Mouse (Mus musculus): ENCODE data around the gene 2410004P03Rik.
"Not testable (repeated sequence)": the region's sequence is repeated elsewhere in the genome, so short reads cannot be mapped to it uniquely, and the experiment has no call there.

The 2410004P03Rik gene

GRCm38 (mm10) chr12:17021125-17021524, 9.6 kb upstream of the 2410004P03Rik start:
- DNase-seq = not testable (repeated sequence)

GRCm38 (mm10) chr12:17018468-17018867, 6.9 kb upstream of the 2410004P03Rik start:
- DNase-seq = peak; percentile 33

- no peak for DNase-seq
Observed at GRCm38 (mm10) chr12:17015711-17016110, 4.2 kb upstream of the 2410004P03Rik start.

GRCm38 (mm10) chr12:17012067-17012899, 756 bp upstream of the 2410004P03Rik start:
- DNase-seq = no peak

GRCm38 (mm10) chr12:17009466-17009865, 2.1 kb downstream of the 2410004P03Rik start:
- no peak for DNase-seq

GRCm38 (mm10) chr12:17001211-17001610, 10.3 kb downstream of the 2410004P03Rik start:
- no peak for DNase-seq

GRCm38 (mm10) chr12:17000628-17001027, 10.9 kb downstream of the 2410004P03Rik start:
- no peak for DNase-seq

GRCm38 (mm10) chr12:16999739-17000497, 11.6 kb downstream of the 2410004P03Rik start, which contains the start of gene Pqlc3:
Gene Pqlc3, minus strand, starts transcription at chr12:17000408.
- DNase-seq = peak; percentile 90

- no peak for DNase-seq
Observed at GRCm38 (mm10) chr12:16999146-16999545, 12.4 kb downstream of the 2410004P03Rik start.

- DNase-seq = no peak
Observed at GRCm38 (mm10) chr12:16996886-16997462, 14.6 kb downstream of the 2410004P03Rik start.

- DNase-seq = no peak
Observed at GRCm38 (mm10) chr12:16996281-16996680, 15.2 kb downstream of the 2410004P03Rik start.

- DNase-seq = no peak
Observed at GRCm38 (mm10) chr12:16994291-16994690, 17.2 kb downstream of the 2410004P03Rik start.

- no peak for DNase-seq
Observed at GRCm38 (mm10) chr12:16992355-16992754, 19.2 kb downstream of the 2410004P03Rik start.

- no peak for DNase-seq
Observed at GRCm38 (mm10) chr12:16991376-16991775, 20.2 kb downstream of the 2410004P03Rik start.

GRCm38 (mm10) chr12:16985778-16986177, 25.7 kb downstream of the 2410004P03Rik start:
- DNase-seq = no peak

- no peak for DNase-seq
Observed at GRCm38 (mm10) chr12:16977120-16977519, 34.4 kb downstream of the 2410004P03Rik start.

GRCm38 (mm10) chr12:16966811-16967210, 44.7 kb downstream of the 2410004P03Rik start:
- no peak for DNase-seq

- DNase-seq = no peak
Observed at GRCm38 (mm10) chr12:16963354-16963753, 48.2 kb downstream of the 2410004P03Rik start.

GRCm38 (mm10) chr12:16958851-16959250, 52.7 kb downstream of the 2410004P03Rik start:
- no peak for DNase-seq
